Mouse (Mus musculus): ENCODE results near the gene Apoo. TPM values are rescaled to one million over a fixed set of nuclear protein-coding genes. Genes with fewer than 3 reads are reported as not detected.
A peak's percentile ranks its signal among the peaks of the same experiment; 100 is the strongest.

The Apoo gene
- total RNA-seq (2012; rRNA removed): 28.1 and 28.3 TPM in 2 replicates
- polyA plus RNA-seq (2012; ENCODE audit: insufficient read depth in 1 of 2, insufficient read length in 2 of 2, low read depth in 1 of 2, low replicate concordance in 2 of 2, missing spikeins in 1 of 2): 10 to 100 TPM in 1 of 2 experiments, not detected in 1; 25.0 TPM

DNA sequence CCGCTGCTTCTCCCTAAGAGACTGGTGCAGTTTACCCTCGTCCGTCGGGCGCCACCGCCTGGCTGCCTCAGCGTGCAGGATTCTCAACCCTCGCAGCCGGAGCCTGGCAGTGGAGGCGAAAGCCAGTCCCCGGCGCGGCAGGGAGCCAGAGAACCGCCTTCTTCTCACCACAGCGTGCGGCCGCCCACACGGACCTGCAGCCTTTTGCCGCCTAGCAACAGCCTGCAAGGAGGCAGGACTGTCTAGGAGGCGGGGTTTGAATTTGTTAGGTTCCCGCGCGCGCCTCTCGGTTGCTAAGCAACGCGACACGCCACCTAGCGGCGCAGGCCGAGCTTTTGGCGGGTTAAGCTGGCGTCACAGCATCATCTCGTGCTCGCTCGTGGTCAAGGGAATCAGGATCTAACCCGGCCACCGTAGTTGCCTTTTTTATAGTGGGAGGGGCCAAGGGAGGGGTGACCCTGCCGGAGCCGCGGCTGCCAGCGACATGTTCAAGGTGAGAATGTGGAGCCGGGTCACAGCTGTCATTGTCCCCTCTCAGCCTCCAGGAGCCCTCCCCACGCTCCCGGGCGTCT lies at the start of gene Apoo, which contains the start of gene Fam90a1b:
Gene Apoo, plus strand, starts transcription at position 448 of the 572 bp plus-strand sequence.
Gene Fam90a1b, minus strand, starts transcription at position 108 of the 572 bp plus-strand sequence.
- H3K9ac ChIP-seq (ENCODE audit: control insufficient read depth, low read depth, low read length, poor library complexity, severe bottlenecking): peak within 1 kb of the TSS; percentile 85
- peak within 1 kb of the TSS; percentile 62 to 90 for H3K4me3 ChIP-seq (ENCODE audit: control insufficient read depth in 1 of 2, insufficient read depth in 1 of 2, low read depth in 2 of 2, low read length in 2 of 2)
- H3K79me2 ChIP-seq (ENCODE audit: control insufficient read depth, insufficient read depth, low read length, poor library complexity): peaks cover 2% of the 10 kb centered on the region; the same call in 1 of the 2 replicates
- peak; percentile 96 for DNase-seq (ENCODE audit: low read depth, low spot score)
- TF ChIP-seq MYB (IDR thresholded peaks at IDR 0.05; ENCODE audit: low read depth, low read length): no peak
- no peak for TF ChIP-seq EP300 (IDR thresholded peaks at IDR 0.05; ENCODE audit: low read depth in 1 of 2, low read length in 2 of 2)
- peak; percentile 58 to 77; a peak in 3 of 4 replicates for TF ChIP-seq POLR2A (IDR thresholded peaks at IDR 0.05; ENCODE audit: control insufficient read depth in 1 of 2, insufficient read depth in 1 of 2, low read depth in 1 of 2, low read length in 2 of 2, poor library complexity in 1 of 2)
- TF ChIP-seq MEF2A (IDR thresholded peaks at IDR 0.05; ENCODE audit: extremely low read depth, insufficient replicate concordance, low read depth, low read length, poor library complexity, severe bottlenecking): no peak
- TF ChIP-seq ZMIZ1 (IDR thresholded peaks at IDR 0.05; ENCODE audit: low read depth, low read length): no peak
- peak; percentile 81; the same call in 1 of the 2 replicates for TF ChIP-seq MAZ (IDR thresholded peaks at IDR 0.05; ENCODE audit: low read depth, low read length)
- TF ChIP-seq HCFC1 (IDR thresholded peaks at IDR 0.05; ENCODE audit: low read depth, low read length): peak; percentile 83
- no peak for TF ChIP-seq USF1 (IDR thresholded peaks at IDR 0.05; ENCODE audit: low read depth, low read length)
- no peak for TF ChIP-seq USF2 (IDR thresholded peaks at IDR 0.05; ENCODE audit: borderline replicate concordance in 1 of 2, insufficient read depth in 1 of 2, low read depth in 1 of 2, low read length in 2 of 2)
- TF ChIP-seq KAT2A (conservative IDR thresholded peaks at IDR 0.05; ENCODE audit: low read depth, low read length): no peak; the same call in 1 of the 2 replicates
- peak; percentile 92 for TF ChIP-seq SIN3A (IDR thresholded peaks at IDR 0.05; ENCODE audit: low read length)
- TF ChIP-seq TCF12 (IDR thresholded peaks at IDR 0.05; ENCODE audit: low read depth, low read length): no peak
- TF ChIP-seq SMC3 (IDR thresholded peaks at IDR 0.05; ENCODE audit: low read depth, low read length): peak; percentile 56
- TF ChIP-seq GATA1 (IDR thresholded peaks at IDR 0.05; ENCODE audit: low read depth, low read length): no peak
- TF ChIP-seq NELFE (IDR thresholded peaks at IDR 0.05; ENCODE audit: low read depth, low read length): peak; percentile 67
- TF ChIP-seq MAFK (IDR thresholded peaks at IDR 0.05; ENCODE audit: borderline replicate concordance, low read depth, low read length): no peak
- no peak for TF ChIP-seq RCOR1 (IDR thresholded peaks at IDR 0.05; ENCODE audit: low read depth, low read length)
- no peak for TF ChIP-seq GABPA (IDR thresholded peaks at IDR 0.05; ENCODE audit: low read depth, low read length)
- TF ChIP-seq MYC (IDR thresholded peaks at IDR 0.05; ENCODE audit: low read depth, low read length): 0 out of 2 replicates have a peak, but pooled peaks have one; percentile 45
- TF ChIP-seq TBP (IDR thresholded peaks at IDR 0.05; ENCODE audit: low read depth, low read length): peak; percentile 83
- TF ChIP-seq TAL1 (IDR thresholded peaks at IDR 0.05; ENCODE audit: low read length): no peak
- peak; percentile 98 for TF ChIP-seq E2F4 (IDR thresholded peaks at IDR 0.05; ENCODE audit: borderline replicate concordance, low read depth, low read length)
- no peak for TF ChIP-seq ZC3H11A (IDR thresholded peaks at IDR 0.05; ENCODE audit: low read depth, low read length)
- no peak for TF ChIP-seq CHD1 (IDR thresholded peaks at IDR 0.05; ENCODE audit: low read depth, low read length)
- TF ChIP-seq MXI1 (IDR thresholded peaks at IDR 0.05; ENCODE audit: low read depth, low read length): peak; percentile 86
- peak; percentile 65; the same call in 1 of the 2 replicates for TF ChIP-seq BHLHE40 (IDR thresholded peaks at IDR 0.05; ENCODE audit: borderline replicate concordance, low read depth, low read length)
- peak in 2 of 3 experiments; percentile 49 to 76; a peak in 5 of 6 replicates for TF ChIP-seq CTCF (IDR thresholded peaks at IDR 0.05 in 2 of 3, conservative IDR thresholded peaks at IDR 0.05 in 1 of 3; ENCODE audit: control insufficient read depth in 1 of 3, insufficient read depth in 1 of 3, low read depth in 2 of 3, low read length in 3 of 3, poor library complexity in 1 of 3, severe bottlenecking in 1 of 3)
- TF ChIP-seq ETS1 (IDR thresholded peaks at IDR 0.05; ENCODE audit: low read depth, low read length): peak; percentile 61
- 0 out of 2 replicates have a peak, but pooled peaks have one; percentile 35 for TF ChIP-seq ELF1 (IDR thresholded peaks at IDR 0.05; ENCODE audit: low read depth, low read length)
- no peak for TF ChIP-seq POLR2AphosphoS5 (IDR thresholded peaks at IDR 0.05; ENCODE audit: borderline replicate concordance, low read depth, low read length)
- TF ChIP-seq MAX (IDR thresholded peaks at IDR 0.05; ENCODE audit: low read length): peak; percentile 75; the same call in 1 of the 2 replicates
- peak; percentile 40 for TF ChIP-seq RAD21 (IDR thresholded peaks at IDR 0.05; ENCODE audit: low read depth, low read length)
- no peaks in the 10 kb centered on the region for H3K9me3 ChIP-seq (replicated peaks; ENCODE audit: insufficient read depth, low read length)
- no peaks in the 10 kb centered on the region for H3K4me1 ChIP-seq (ENCODE audit: control insufficient read depth in 1 of 2, insufficient read depth in 2 of 2, low read length in 2 of 2)
- H3K27ac ChIP-seq (ENCODE audit: control insufficient read depth, low read depth, low read length): peak within 1 kb of the TSS; percentile 37
- H3K36me3 ChIP-seq (ENCODE audit: control insufficient read depth in 1 of 2, insufficient read depth in 2 of 2, low read length in 2 of 2): peaks cover 0 to 3% of the 10 kb centered on the region in 2 experiments; a peak in 2 of 4 replicates
- H3K27me3 ChIP-seq (ENCODE audit: control insufficient read depth in 1 of 2, insufficient read depth in 2 of 2, low read length in 2 of 2): no peaks in the 10 kb centered on the region; a peak in 2 of 4 replicates
